Mouse (Mus musculus): ENCODE data around the gene Opcml.

GRCm38 (mm10) chr9:28737955-28738354 lies 947.4 kb downstream of the Opcml start:
- TF ChIP-seq CTCF (IDR thresholded peaks at IDR 0.05; ENCODE audit: control insufficient read depth, insufficient read depth, low read length) (no peak), POLR2A (IDR thresholded peaks at IDR 0.05; ENCODE audit: borderline replicate concordance, control insufficient read depth, low read depth, low read length) (no peak)
